Mouse (Mus musculus): Measurements from ENCODE around the gene Ppm1n. TPM values are rescaled to one million over a fixed set of nuclear protein-coding genes. Genes with fewer than 3 reads are reported as not detected.

Ppm1n gene
- total RNA-seq (2021) = not detected
- long read RNA-seq, experiment 1 = 0 reads
- long read RNA-seq, experiment 2 = 0 reads

- intact Hi-C loops (cut with DNase I) = no loop called here
- DNase-seq (ENCODE audit: extremely low spot score in 1 of 2, low spot score in 2 of 2) = no peak
- Histone ChIP-seq H3K27ac (no peak within 1 kb of the TSS), H3K4me3 (peak within 1 kb of the TSS; percentile 28; the same call in 1 of the 2 replicates)
- no peak; the same call in 1 of the 2 replicates for TF ChIP-seq CTCF (IDR thresholded peaks at IDR 0.05)
These were observed at the start of gene Ppm1n for GRCm38 (mm10) chr7:19279581-19280114. Gene Ppm1n, minus strand, starts transcription at chr7:19280064.

- intact Hi-C loops (cut with DNase I) = no loop called here
- peak; percentile 43 for TF ChIP-seq CTCF (IDR thresholded peaks at IDR 0.05)
- DNase-seq (ENCODE audit: extremely low spot score in 1 of 2, low spot score in 2 of 2) = no peak
- no peak overlapping the region for H3K4me3 ChIP-seq
- no peak overlapping the region for H3K27ac ChIP-seq
These were observed 48.6 kb upstream of the Ppm1n start for GRCm38 (mm10) chr7:19328425-19328824.

- H3K4me3 ChIP-seq = no peak overlapping the region
- intact Hi-C loops (cut with DNase I) = no loop called here
- TF ChIP-seq CTCF (IDR thresholded peaks at IDR 0.05) = no peak
- no peak overlapping the region; the same call in 1 of the 2 replicates for H3K27ac ChIP-seq
- DNase-seq (ENCODE audit: extremely low spot score in 1 of 2, low spot score in 2 of 2) = no peak
These were observed 47.9 kb upstream of the Ppm1n start for GRCm38 (mm10) chr7:19327782-19328181.

- DNase-seq (ENCODE audit: extremely low spot score in 1 of 2, low spot score in 2 of 2) = peak; percentile 86 to 87
- intact Hi-C loops (cut with DNase I) = no loop called here
- peak overlapping the region; percentile 47 for H3K4me3 ChIP-seq
- no peak for TF ChIP-seq CTCF (IDR thresholded peaks at IDR 0.05)
- H3K27ac ChIP-seq = peak overlapping the region; percentile 92
These were observed 47.3 kb upstream of the Ppm1n start for GRCm38 (mm10) chr7:19327128-19327527.

- H3K4me3 ChIP-seq = peak overlapping the region; percentile 47
- DNase-seq (ENCODE audit: extremely low spot score in 1 of 2, low spot score in 2 of 2) = peak; percentile 74 to 79
- intact Hi-C loops (cut with DNase I) = no loop called here
- TF ChIP-seq CTCF (IDR thresholded peaks at IDR 0.05) = no peak
- peak overlapping the region; percentile 92 for H3K27ac ChIP-seq
These were observed 46.5 kb upstream of the Ppm1n start for GRCm38 (mm10) chr7:19326359-19326758.

GRCm38 (mm10) chr7:19325262-19326199 lies 45.7 kb upstream of the Ppm1n start:
- DNase-seq (ENCODE audit: extremely low spot score in 1 of 2, low spot score in 2 of 2) = no peak
- Histone ChIP-seq H3K4me3 (no peak overlapping the region), H3K27ac (peak overlapping the region; percentile 50; the same call in 1 of the 2 replicates)
- intact Hi-C loops (cut with DNase I) = no loop called here
- TF ChIP-seq CTCF (IDR thresholded peaks at IDR 0.05) = no peak

GRCm38 (mm10) chr7:19324221-19324620 lies 44.4 kb upstream of the Ppm1n start:
- intact Hi-C loops (cut with DNase I) = no loop called here
- DNase-seq (ENCODE audit: extremely low spot score in 1 of 2, low spot score in 2 of 2) = no peak

GRCm38 (mm10) chr7:19322489-19322888 lies 42.6 kb upstream of the Ppm1n start:
- TF ChIP-seq CTCF (IDR thresholded peaks at IDR 0.05) = no peak
- no peak overlapping the region for H3K4me3 ChIP-seq
- intact Hi-C loops (cut with DNase I) = no loop called here
- no peak for DNase-seq (ENCODE audit: extremely low spot score in 1 of 2, low spot score in 2 of 2)
- H3K27ac ChIP-seq = no peak overlapping the region

More at GRCm38 (mm10) chr7:19324221-19324620, 44.4 kb upstream of the Ppm1n start:
- no peak for TF ChIP-seq CTCF (IDR thresholded peaks at IDR 0.05)
- H3K4me3 ChIP-seq = no peak overlapping the region
- H3K27ac ChIP-seq = no peak overlapping the region

- no peak for TF ChIP-seq CTCF (IDR thresholded peaks at IDR 0.05)
- no peak overlapping the region for H3K4me3 ChIP-seq
- peak overlapping the region; percentile 32; the same call in 1 of the 2 replicates for H3K27ac ChIP-seq
- DNase-seq (ENCODE audit: extremely low spot score in 1 of 2, low spot score in 2 of 2) = no peak
- intact Hi-C loops (cut with DNase I) = no loop called here
These were observed 41.6 kb upstream of the Ppm1n start for GRCm38 (mm10) chr7:19321464-19321863.

GRCm38 (mm10) chr7:19320637-19321036 lies 40.8 kb upstream of the Ppm1n start:
- Histone ChIP-seq H3K27ac (peak overlapping the region; percentile 70), H3K4me3 (peak overlapping the region; percentile 54)
- intact Hi-C loops (cut with DNase I) = no loop called here
- no peak for DNase-seq (ENCODE audit: extremely low spot score in 1 of 2, low spot score in 2 of 2)
- no peak for TF ChIP-seq CTCF (IDR thresholded peaks at IDR 0.05)

GRCm38 (mm10) chr7:19319906-19320305 lies 40.0 kb upstream of the Ppm1n start:
- TF ChIP-seq CTCF (IDR thresholded peaks at IDR 0.05) = peak; percentile 23
- H3K27ac ChIP-seq = peak overlapping the region; percentile 91
- H3K4me3 ChIP-seq = peak overlapping the region; percentile 54
- DNase-seq (ENCODE audit: extremely low spot score in 1 of 2, low spot score in 2 of 2) = peak; percentile 96
- intact Hi-C loops (cut with DNase I) = no loop called here

GRCm38 (mm10) chr7:19319458-19319857 lies 39.6 kb upstream of the Ppm1n start:
- TF ChIP-seq CTCF (IDR thresholded peaks at IDR 0.05) = no peak
- no peak for DNase-seq (ENCODE audit: extremely low spot score in 1 of 2, low spot score in 2 of 2)
- intact Hi-C loops (cut with DNase I) = no loop called here
- Histone ChIP-seq H3K4me3 (peak overlapping the region; percentile 54), H3K27ac (peak overlapping the region; percentile 91)

Data from left cerebral cortex, adult 2 months (tissue).